Mouse (Mus musculus): Measurements from ENCODE around the gene Chpt1. TPM values are rescaled to one million over a fixed set of nuclear protein-coding genes. Genes with fewer than 3 reads are reported as not detected.
"Not testable (repeated sequence)": the region's sequence is repeated elsewhere in the genome, so short reads cannot be mapped to it uniquely, and the experiment has no call there.

Chpt1 gene
- polyA plus RNA-seq, 1 experiment from 2014 or later: 18.2 TPM

DNA sequence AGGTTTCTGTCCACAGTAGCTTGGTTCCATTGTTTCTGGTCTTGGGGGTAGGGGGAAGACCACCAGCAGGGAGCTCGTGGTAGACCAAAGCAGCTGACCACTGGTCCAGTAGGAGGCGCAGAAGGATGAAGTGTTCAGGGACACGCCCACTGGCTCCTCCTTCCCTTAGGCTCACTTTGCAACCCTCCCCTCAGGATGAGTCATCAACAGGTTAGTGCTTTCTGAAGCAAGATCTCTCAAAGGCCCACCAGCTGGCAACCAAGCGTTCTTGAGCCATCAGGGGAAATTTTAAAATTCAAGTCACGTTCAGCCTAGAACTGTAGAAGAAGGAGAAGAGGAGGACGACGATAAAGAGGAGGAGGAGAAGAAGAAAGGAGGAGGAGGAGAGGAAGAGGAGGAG is 12.2 kb downstream of the Chpt1 start:
- H3K36me3 ChIP-seq: no peaks in the 10 kb centered on the region
- no peak overlapping the region for H3K4me2 ChIP-seq
- H3K4me1 ChIP-seq (replicated peaks): peaks cover 9% of the 10 kb centered on the region; the same call in 1 of the 2 replicates
- 74% methylated on average over 7 of the region's 7 CpGs for WGBS
- H3K4me3 ChIP-seq: no peak overlapping the region
- H3K9ac ChIP-seq: no peak overlapping the region
- no peaks in the 10 kb centered on the region for H3K9me3 ChIP-seq
- H3K27ac ChIP-seq (replicated peaks): no peak overlapping the region
- H3K27me3 ChIP-seq: no peaks in the 10 kb centered on the region
- no peak for ATAC-seq (ENCODE audit: low read depth)

GRCm38 (mm10) chr10:88488629-88489028 is 15.2 kb downstream of the Chpt1 start:
- ATAC-seq (ENCODE audit: low read depth): no peak
- 92% methylated on average over 5 of the region's 5 CpGs for WGBS

GRCm38 (mm10) chr10:88482866-88483265 is 21.0 kb downstream of the Chpt1 start:
- not testable (repeated sequence) for ATAC-seq (ENCODE audit: low read depth); H3K27me3 ChIP-seq; H3K4me3 ChIP-seq; H3K4me1 ChIP-seq (replicated peaks); H3K9ac ChIP-seq; H3K4me2 ChIP-seq; H3K9me3 ChIP-seq; H3K27ac ChIP-seq (replicated peaks)
- 89% methylated on average over 10 of the region's 10 CpGs for WGBS
- peaks cover 11% of the 10 kb centered on the region; the same call in 1 of the 2 replicates for H3K36me3 ChIP-seq

More at GRCm38 (mm10) chr10:88488629-88489028, 15.2 kb downstream of the Chpt1 start:
- no peaks in the 10 kb centered on the region for H3K9me3 ChIP-seq
- H3K9ac ChIP-seq: no peak overlapping the region
- peaks cover 9% of the 10 kb centered on the region; the same call in 1 of the 2 replicates for H3K4me1 ChIP-seq (replicated peaks)
- H3K4me2 ChIP-seq: no peak overlapping the region
- H3K27me3 ChIP-seq: no peaks in the 10 kb centered on the region
- H3K4me3 ChIP-seq: no peak overlapping the region
- H3K27ac ChIP-seq (replicated peaks): no peak overlapping the region
- peaks cover 11% of the 10 kb centered on the region; the same call in 1 of the 2 replicates for H3K36me3 ChIP-seq

DNA sequence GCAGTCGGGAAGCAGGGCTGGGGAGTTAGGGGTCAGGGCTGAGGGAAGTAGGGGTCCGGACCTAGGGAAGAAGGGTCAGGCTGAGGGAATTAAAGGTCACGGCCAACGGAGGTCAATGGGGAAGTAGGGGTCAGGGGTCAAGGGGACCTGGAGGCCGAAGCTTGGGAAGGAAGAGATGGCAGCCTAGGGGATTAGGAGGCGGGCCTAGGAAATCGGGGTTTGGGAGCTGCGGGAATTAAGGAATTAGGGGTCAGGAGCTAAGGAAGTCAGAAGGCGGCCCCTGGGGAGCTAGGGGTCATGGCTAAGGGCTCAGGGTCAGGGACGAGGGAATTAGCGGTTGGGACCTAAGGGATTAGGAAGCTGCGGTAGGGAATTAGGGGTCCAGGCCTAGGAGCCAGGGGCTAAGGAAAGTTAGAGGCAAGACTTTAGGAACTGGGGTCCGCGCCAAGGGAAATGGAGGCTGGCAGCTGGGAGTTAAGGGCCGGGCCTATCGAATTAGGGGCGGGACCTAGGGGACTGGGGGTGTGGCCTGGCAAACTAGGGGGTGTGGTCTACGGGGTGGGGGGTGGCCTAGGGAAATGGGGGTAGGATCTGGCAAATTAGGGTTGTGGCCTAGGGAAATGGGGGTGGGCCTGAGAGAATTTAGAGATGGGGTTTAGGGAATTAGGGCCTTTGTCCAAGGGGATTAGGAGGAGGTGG is 43.6 kb downstream of the Chpt1 start:
- 79% methylated on average over 18 of the region's 18 CpGs for WGBS
- no peaks in the 10 kb centered on the region for H3K9me3 ChIP-seq
- no peak overlapping the region for H3K4me3 ChIP-seq
- H3K4me1 ChIP-seq (replicated peaks): no peaks in the 10 kb centered on the region
- no peaks in the 10 kb centered on the region for H3K36me3 ChIP-seq
- no peaks in the 10 kb centered on the region for H3K27me3 ChIP-seq
- no peak overlapping the region for H3K27ac ChIP-seq (replicated peaks)
- ATAC-seq (ENCODE audit: low read depth): no peak
- H3K4me2 ChIP-seq: no peak overlapping the region
- H3K9ac ChIP-seq: no peak overlapping the region

GRCm38 (mm10) chr10:88459502-88459992 is 44.3 kb downstream of the Chpt1 start, which contains the start of gene Sycp3:
TSS of gene Sycp3 (plus strand) at chr10:88459569.
- H3K27ac ChIP-seq (replicated peaks): no peak within 1 kb of the TSS
- H3K9ac ChIP-seq: no peak within 1 kb of the TSS
- no peak for ATAC-seq (ENCODE audit: low read depth)
- no peaks in the 10 kb centered on the region for H3K4me1 ChIP-seq (replicated peaks)
- no peaks in the 10 kb centered on the region for H3K36me3 ChIP-seq
- WGBS: 87% methylated on average over 33 of the region's 33 CpGs
- no peaks in the 10 kb centered on the region for H3K27me3 ChIP-seq
- H3K4me2 ChIP-seq: no peak within 1 kb of the TSS
- H3K9me3 ChIP-seq: no peaks in the 10 kb centered on the region
- H3K4me3 ChIP-seq: no peak within 1 kb of the TSS

DNA sequence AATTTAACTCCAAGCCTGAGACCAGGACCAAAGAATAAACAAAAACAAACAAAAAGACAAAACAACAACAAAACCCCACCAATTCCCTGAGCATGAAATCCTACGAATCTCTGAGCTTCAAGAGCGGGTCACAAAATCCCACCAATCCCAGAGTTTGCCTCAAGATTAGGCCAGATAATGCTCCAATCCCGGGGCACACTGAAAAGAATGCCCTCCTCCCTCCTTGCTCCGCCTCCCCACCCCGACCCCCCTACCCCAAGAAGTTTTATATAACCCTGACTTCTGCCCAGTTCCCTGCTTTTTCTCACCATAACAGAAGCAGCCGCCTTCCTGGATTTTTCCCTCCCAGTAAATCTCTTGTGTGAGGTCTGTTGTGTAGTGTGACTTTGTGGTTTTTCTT is 46.1 kb downstream of the Chpt1 start:
- Histone ChIP-seq H3K4me3 (no peak overlapping the region), H3K4me1 (replicated peaks) (no peaks in the 10 kb centered on the region), H3K9me3 (no peaks in the 10 kb centered on the region), H3K27me3 (no peaks in the 10 kb centered on the region), H3K36me3 (no peaks in the 10 kb centered on the region), H3K4me2 (no peak overlapping the region), H3K9ac (no peak overlapping the region), H3K27ac (replicated peaks) (no peak overlapping the region)
- ATAC-seq (ENCODE audit: low read depth): no peak
- WGBS: 55% methylated on average over 6 of the region's 6 CpGs

- WGBS: 87% methylated on average over 6 of the region's 6 CpGs
- Histone ChIP-seq H3K27me3 (no peaks in the 10 kb centered on the region), H3K27ac (replicated peaks) (no peak overlapping the region), H3K4me1 (replicated peaks) (no peaks in the 10 kb centered on the region), H3K4me2 (no peak overlapping the region), H3K9me3 (no peaks in the 10 kb centered on the region), H3K4me3 (no peak overlapping the region), H3K36me3 (no peaks in the 10 kb centered on the region), H3K9ac (no peak overlapping the region)
- no peak for ATAC-seq (ENCODE audit: low read depth)
Observed at GRCm38 (mm10) chr10:88451990-88452389, 51.9 kb downstream of the Chpt1 start.

DNA sequence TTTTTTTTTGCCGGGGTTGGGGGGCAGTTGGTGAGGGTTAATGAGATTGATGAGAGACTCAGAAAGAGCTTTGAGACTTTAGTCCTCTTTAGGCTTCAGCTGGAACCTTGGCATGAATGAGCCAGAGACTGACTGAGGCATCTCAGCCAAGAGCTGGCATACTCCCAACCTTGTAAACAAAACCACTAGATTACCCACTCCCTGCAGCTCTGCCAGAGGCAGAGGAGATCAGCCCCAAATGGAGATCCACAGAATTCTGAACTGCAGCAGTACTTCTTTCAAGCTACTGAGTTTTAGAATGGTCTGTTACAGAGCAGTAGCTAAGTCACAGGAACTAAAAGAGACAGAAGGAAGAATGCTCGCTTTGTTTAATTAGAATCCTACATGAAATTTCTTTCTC is 52.7 kb downstream of the Chpt1 start:
- ATAC-seq (ENCODE audit: low read depth): 0 out of 2 replicates have a peak, but pooled peaks have one; percentile 19
- Histone ChIP-seq H3K9me3 (no peaks in the 10 kb centered on the region), H3K27me3 (no peaks in the 10 kb centered on the region), H3K4me3 (no peak overlapping the region), H3K4me2 (no peak overlapping the region), H3K9ac (no peak overlapping the region), H3K27ac (replicated peaks) (no peak overlapping the region), H3K4me1 (replicated peaks) (no peaks in the 10 kb centered on the region), H3K36me3 (0 out of 2 replicates have a peak, but pooled peaks cover 3% of the 10 kb centered on the region)
- WGBS: 90% methylated on average over 2 of the region's 2 CpGs

GRCm38 (mm10) chr10:88441224-88441623 is 62.6 kb downstream of the Chpt1 start:
- H3K4me3 ChIP-seq: no peak overlapping the region
- H3K27ac ChIP-seq (replicated peaks): no peak overlapping the region
- H3K9ac ChIP-seq: no peak overlapping the region
- no peaks in the 10 kb centered on the region for H3K27me3 ChIP-seq
- 89% methylated on average over 6 of the region's 6 CpGs for WGBS
- H3K9me3 ChIP-seq: no peaks in the 10 kb centered on the region
- peaks cover 51% of the 10 kb centered on the region for H3K36me3 ChIP-seq
- H3K4me1 ChIP-seq (replicated peaks): no peaks in the 10 kb centered on the region
- no peak overlapping the region for H3K4me2 ChIP-seq
- no peak for ATAC-seq (ENCODE audit: low read depth)

GRCm38 (mm10) chr10:88427998-88428397 is 75.9 kb downstream of the Chpt1 start:
- WGBS: 91% methylated on average over 6 of the region's 6 CpGs
- H3K27ac ChIP-seq (replicated peaks): no peak overlapping the region
- no peak overlapping the region for H3K4me2 ChIP-seq
- H3K4me1 ChIP-seq (replicated peaks): no peaks in the 10 kb centered on the region; the same call in 1 of the 2 replicates
- ATAC-seq (ENCODE audit: low read depth): no peak
- H3K9ac ChIP-seq: no peak overlapping the region
- no peaks in the 10 kb centered on the region for H3K9me3 ChIP-seq
- no peaks in the 10 kb centered on the region for H3K27me3 ChIP-seq
- no peak overlapping the region for H3K4me3 ChIP-seq
- peaks cover 37% of the 10 kb centered on the region for H3K36me3 ChIP-seq

DNA sequence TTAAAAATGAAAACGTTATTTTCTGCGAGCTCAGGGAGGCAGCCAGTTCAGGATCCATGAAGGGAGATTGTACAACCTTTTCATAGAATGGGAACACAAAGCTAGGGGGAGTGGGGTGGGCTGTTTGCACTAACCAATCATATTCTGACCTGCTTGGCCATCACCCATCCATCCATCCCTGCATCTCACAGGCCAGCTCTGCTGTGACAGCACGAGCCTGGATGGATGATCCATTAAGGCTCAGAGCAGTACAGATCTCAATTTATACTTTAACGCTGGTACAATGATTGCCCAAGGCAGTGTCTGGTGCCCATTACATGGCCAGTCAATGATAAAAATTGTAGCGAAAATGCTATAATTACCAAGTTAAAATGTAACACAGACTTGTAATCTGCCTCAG is 77.0 kb downstream of the Chpt1 start:
- 57% methylated on average over 5 of the region's 5 CpGs for WGBS
- ATAC-seq (ENCODE audit: low read depth): peak; percentile 53; the same call in 1 of the 2 replicates
- H3K9ac ChIP-seq: peak overlapping the region; percentile 39; the same call in 1 of the 2 replicates

GRCm38 (mm10) chr10:88426158-88426816 is 77.6 kb downstream of the Chpt1 start:
- Histone ChIP-seq H3K4me3 (no peak overlapping the region), H3K27me3 (no peaks in the 10 kb centered on the region), H3K9ac (no peak overlapping the region), H3K9me3 (no peaks in the 10 kb centered on the region), H3K4me1 (replicated peaks) (no peaks in the 10 kb centered on the region; the same call in 1 of the 2 replicates), H3K4me2 (no peak overlapping the region), H3K36me3 (peaks cover 32% of the 10 kb centered on the region), H3K27ac (replicated peaks) (no peak overlapping the region)
- WGBS: 96% methylated on average over 2 of the region's 2 CpGs
- ATAC-seq (ENCODE audit: low read depth): peak; percentile 79; the same call in 1 of the 2 replicates

More for the DNA sequence above, 77.0 kb downstream of the Chpt1 start:
- Histone ChIP-seq H3K9me3 (no peaks in the 10 kb centered on the region), H3K27ac (replicated peaks) (no peak overlapping the region), H3K36me3 (peaks cover 35% of the 10 kb centered on the region), H3K27me3 (no peaks in the 10 kb centered on the region), H3K4me1 (replicated peaks) (no peaks in the 10 kb centered on the region; the same call in 1 of the 2 replicates), H3K4me2 (no peak overlapping the region), H3K4me3 (no peak overlapping the region)

Measured in neural tube, embryonic 13.5 days (tissue).